Mouse (Mus musculus) G1E (cell line): ENCODE data around the gene Actn4. TPM values are rescaled to one million over a fixed set of nuclear protein-coding genes. Genes with fewer than 3 reads are reported as not detected.

Source experiments
- ATAC-seq: 2 replicates; pipeline ENCODE4 v1.8.0; 2016; ENCODE audit warnings: mild to moderate bottlenecking; ENCODE audit not compliant: insufficient number of reproducible peaks, poor library complexity, low FRiP score, severe bottlenecking; ENCODE audit errors: extremely low read depth
- DNase-seq: peaks from one replicate; pipeline ENCODE4 v3.0.0; 2012; ENCODE audit warnings: low spot score
- H3K27me3 ChIP-seq: 2 replicates; pipeline ENCODE4 v1.6.1; 2012; ENCODE audit warnings: mild to moderate bottlenecking, low read length, inconsistent platforms; ENCODE audit not compliant: insufficient read depth
- H3K36me3 ChIP-seq: replicated peaks from 2 replicates; pipeline ENCODE3; 2012; ENCODE audit warnings: mild to moderate bottlenecking, inconsistent platforms
- H3K4me1 ChIP-seq: 2 replicates; pipeline ENCODE4 v1.6.1; 2012; ENCODE audit warnings: low read depth, low read length, inconsistent platforms, mixed read lengths; ENCODE audit not compliant: insufficient read depth
- H3K4me3 ChIP-seq: 2 replicates; pipeline ENCODE4 v1.5.1; 2012; ENCODE audit warnings: low read depth, mild to moderate bottlenecking, inconsistent platforms, low read length, moderate library complexity, mixed read lengths
- H3K9me3 ChIP-seq: replicated peaks from 2 replicates; pipeline ENCODE4 v1.6.1; 2012; ENCODE audit warnings: inconsistent platforms
- CTCF ChIP-seq: IDR thresholded peaks from 2 replicates; pipeline ENCODE4 v1.5.1; 2012; ENCODE audit warnings: low read depth, low read length, inconsistent platforms, mixed read lengths
- GATA1 ChIP-seq: IDR thresholded peaks from 2 replicates; pipeline ENCODE4 v1.6.1; 2012; ENCODE audit warnings: borderline replicate concordance, low read length, inconsistent platforms, mixed read lengths
- GATA2 ChIP-seq: IDR thresholded peaks from 2 replicates; pipeline ENCODE4 v1.6.1; 2012; ENCODE audit warnings: low read depth, low read length, inconsistent platforms, borderline replicate concordance
- POLR2AphosphoS5 ChIP-seq: IDR thresholded peaks from 2 replicates; pipeline ENCODE4 v1.6.1; 2012; ENCODE audit warnings: low read depth, low read length, inconsistent platforms; ENCODE audit not compliant: insufficient replicate concordance
- TAL1 ChIP-seq: conservative IDR thresholded peaks from 2 replicates; pipeline ENCODE4 v1.6.1; 2012; ENCODE audit warnings: low read depth, low read length, inconsistent platforms, mixed read lengths
- polyA plus RNA-seq: library from polyadenylated mRNA; stranded (reverse); fragments of >175 nt; gene quantifications from 2 replicates; pipeline ENCODE4 v1.2.3, GENCODE M21; 2012
- total RNA-seq, 2 experiments: library from RNA; stranded (forward) in 1 of 2; stranded (reverse) in 1 of 2; fragments of 200-1000 nt in 1 of 2; fragments of >200 nt in 1 of 2; fragmentation: Nextera tagmentation in 1 of 2; gene quantifications; 2 replicates each; pipeline ENCODE4 v1.2.3; 2014 to 2017

Gene Actn4
- total and polyA plus RNA-seq, 3 experiments, result 28.1 to 260 (median 121) TPM

- no peak within 1 kb of the TSS for H3K4me3 ChIP-seq
- H3K27me3 ChIP-seq, result no peaks in the 10 kb centered on the region; the same call in 1 of the 2 replicates
- DNase-seq (no peak), ATAC-seq (no peak)
- TF ChIP-seq GATA1 (no peak), TAL1 (no peak), POLR2AphosphoS5 (no peak), GATA2 (no peak), CTCF (no peak)
- H3K36me3 ChIP-seq, result no peaks in the 10 kb centered on the region
- H3K4me1 ChIP-seq, result peaks cover 47% of the 10 kb centered on the region
- peaks cover 4% of the 10 kb centered on the region for H3K9me3 ChIP-seq
These were observed 98.6 kb downstream of the Actn4 start, which contains the start of gene Lgals7 for GRCm38 (mm10) chr7:28863540-28863939. Lgals7 (plus strand) TSS chr7:28863853.

- Histone ChIP-seq H3K36me3 (no peaks in the 10 kb centered on the region), H3K4me1 (peaks cover 47% of the 10 kb centered on the region), H3K4me3 (no peak overlapping the region), H3K9me3 (peaks cover 4% of the 10 kb centered on the region), H3K27me3 (no peaks in the 10 kb centered on the region; the same call in 1 of the 2 replicates)
- ATAC-seq (no peak), DNase-seq (no peak)
- TF ChIP-seq CTCF (no peak), GATA2 (no peak), GATA1 (no peak)
These were observed 99.2 kb downstream of the Actn4 start for GRCm38 (mm10) chr7:28862817-28863499.

- Histone ChIP-seq H3K36me3 (no peaks in the 10 kb centered on the region), H3K9me3 (peaks cover 4% of the 10 kb centered on the region), H3K4me1 (peaks cover 30% of the 10 kb centered on the region), H3K27me3 (peaks cover 5% of the 10 kb centered on the region; the same call in 1 of the 2 replicates), H3K4me3 (no peak overlapping the region)
- no peak for TF ChIP-seq CTCF
- no peak for TF ChIP-seq POLR2AphosphoS5
- TF ChIP-seq TAL1, result no peak
- no peak for TF ChIP-seq GATA2
- TF ChIP-seq GATA1, result no peak
- ATAC-seq (no peak), DNase-seq (no peak)
These were observed 101.2 kb downstream of the Actn4 start for GRCm38 (mm10) chr7:28860898-28861297.

- TF ChIP-seq GATA2 (no peak), GATA1 (no peak), POLR2AphosphoS5 (no peak), TAL1 (no peak), CTCF (no peak)
- Histone ChIP-seq H3K9me3 (peaks cover 4% of the 10 kb centered on the region), H3K4me1 (peaks cover 21% of the 10 kb centered on the region), H3K4me3 (no peak overlapping the region), H3K36me3 (no peaks in the 10 kb centered on the region), H3K27me3 (peaks cover 5% of the 10 kb centered on the region; the same call in 1 of the 2 replicates)
- no peak for DNase-seq
- no peak for ATAC-seq
These were observed 102.2 kb downstream of the Actn4 start for GRCm38 (mm10) chr7:28859953-28860352.

- ATAC-seq, result no peak
- Histone ChIP-seq H3K4me1 (no peaks in the 10 kb centered on the region), H3K27me3 (peaks cover 21% of the 10 kb centered on the region), H3K4me3 (no peak overlapping the region), H3K36me3 (no peaks in the 10 kb centered on the region), H3K9me3 (no peaks in the 10 kb centered on the region)
- DNase-seq, result no peak
- TF ChIP-seq POLR2AphosphoS5, result no peak
- TF ChIP-seq TAL1, result no peak
- TF ChIP-seq CTCF, result no peak
- TF ChIP-seq GATA2, result no peak
These were observed 111.5 kb downstream of the Actn4 start for GRCm38 (mm10) chr7:28850642-28851041.

GRCm38 (mm10) chr7:28849700-28850236 is 112.4 kb downstream of the Actn4 start:
- TF ChIP-seq GATA2 (no peak), POLR2AphosphoS5 (no peak), GATA1 (no peak), CTCF (no peak), TAL1 (no peak)
- Histone ChIP-seq H3K4me1 (no peaks in the 10 kb centered on the region), H3K36me3 (no peaks in the 10 kb centered on the region), H3K4me3 (no peak overlapping the region), H3K9me3 (no peaks in the 10 kb centered on the region), H3K27me3 (peaks cover 21% of the 10 kb centered on the region)
- DNase-seq, result no peak
- no peak for ATAC-seq

- Histone ChIP-seq H3K9me3 (no peaks in the 10 kb centered on the region), H3K27me3 (peaks cover 19% of the 10 kb centered on the region)
- no peak for ATAC-seq
These were observed 114.9 kb downstream of the Actn4 start for GRCm38 (mm10) chr7:28847273-28847672.

More at GRCm38 (mm10) chr7:28847273-28847672, 114.9 kb downstream of the Actn4 start:
- no peak for DNase-seq
- Histone ChIP-seq H3K4me1 (no peaks in the 10 kb centered on the region; the same call in 1 of the 2 replicates), H3K4me3 (no peak overlapping the region), H3K36me3 (no peaks in the 10 kb centered on the region)
- TF ChIP-seq POLR2AphosphoS5, result no peak

Other genes starting within 250 kb of the Actn4 start
- gene Fbxo17, start 245.5 kb downstream of the Actn4 start, total RNA-seq (2014; fragmentation: Nextera tagmentation), result not detected in 2 replicates
- gene Fbxo17, start 245.5 kb downstream of the Actn4 start, total RNA-seq (2017), result 0.27 TPM in 1 of 2 replicates, not detected in the other
- not detected in 2 replicates for gene Fbxo17, start 245.5 kb downstream of the Actn4 start, polyA plus RNA-seq
- gene Mrps12, start 220.5 kb downstream of the Actn4 start, total RNA-seq (2014; fragmentation: Nextera tagmentation), result 12.3 and 14.2 TPM in 2 replicates
- gene Mrps12, start 220.5 kb downstream of the Actn4 start, total RNA-seq (2017), result 24.8 and 33.9 TPM in 2 replicates
- 217 and 283 TPM in 2 replicates for gene Mrps12, start 220.5 kb downstream of the Actn4 start, polyA plus RNA-seq
- 10.1 and 17.1 TPM in 2 replicates for gene Sars2, start 220.3 kb downstream of the Actn4 start, total RNA-seq (2014; fragmentation: Nextera tagmentation)
- gene Sars2, start 220.3 kb downstream of the Actn4 start, total RNA-seq (2017), result 9.1 and 10.0 TPM in 2 replicates
- 33.4 and 41.5 TPM in 2 replicates for gene Sars2, start 220.3 kb downstream of the Actn4 start, polyA plus RNA-seq
- not detected in 2 replicates for gene Ccer2, start 206.2 kb downstream of the Actn4 start, total RNA-seq (2014; fragmentation: Nextera tagmentation)
- not detected in 2 replicates for gene Ccer2, start 206.2 kb downstream of the Actn4 start, total RNA-seq (2017)
- gene Ccer2, start 206.2 kb downstream of the Actn4 start, polyA plus RNA-seq, result not detected in 2 replicates
- gene Sirt2, start 195.6 kb downstream of the Actn4 start, total RNA-seq (2014; fragmentation: Nextera tagmentation), result 50.1 and 60.0 TPM in 2 replicates
- 34.1 and 36.4 TPM in 2 replicates for gene Sirt2, start 195.6 kb downstream of the Actn4 start, total RNA-seq (2017)
- 103 and 114 TPM in 2 replicates for gene Sirt2, start 195.6 kb downstream of the Actn4 start, polyA plus RNA-seq
- 21.1 and 30.4 TPM in 2 replicates for gene Nfkbib, start 194.8 kb downstream of the Actn4 start, total RNA-seq (2014; fragmentation: Nextera tagmentation)
- 9.5 and 10.7 TPM in 2 replicates for gene Nfkbib, start 194.8 kb downstream of the Actn4 start, total RNA-seq (2017)
- 109 and 136 TPM in 2 replicates for gene Nfkbib, start 194.8 kb downstream of the Actn4 start, polyA plus RNA-seq
- gene Rinl, start 173.4 kb downstream of the Actn4 start, total RNA-seq (2014; fragmentation: Nextera tagmentation), result 1.8 TPM in 1 of 2 replicates, not detected in the other
- 1.2 and 1.4 TPM in 2 replicates for gene Rinl, start 173.4 kb downstream of the Actn4 start, total RNA-seq (2017)
- gene Rinl, start 173.4 kb downstream of the Actn4 start, polyA plus RNA-seq, result 1.4 and 1.8 TPM in 2 replicates
- gene Hnrnpl, start 153.8 kb downstream of the Actn4 start, total RNA-seq (2014; fragmentation: Nextera tagmentation), result 442 and 470 TPM in 2 replicates
- 251 and 279 TPM in 2 replicates for gene Hnrnpl, start 153.8 kb downstream of the Actn4 start, total RNA-seq (2017)
- 430 and 529 TPM in 2 replicates for gene Hnrnpl, start 153.8 kb downstream of the Actn4 start, polyA plus RNA-seq
- 102 and 127 TPM in 2 replicates for gene Ech1, start 137.1 kb downstream of the Actn4 start, total RNA-seq (2014; fragmentation: Nextera tagmentation)
- gene Ech1, start 137.1 kb downstream of the Actn4 start, total RNA-seq (2017), result 78.5 and 94.3 TPM in 2 replicates
- gene Ech1, start 137.1 kb downstream of the Actn4 start, polyA plus RNA-seq, result 12.9 and 33.1 TPM in 2 replicates
- gene Lgals4, start 128.5 kb downstream of the Actn4 start, total RNA-seq (2014; fragmentation: Nextera tagmentation), result 0.87 and 3.0 TPM in 2 replicates
- gene Lgals4, start 128.5 kb downstream of the Actn4 start, total RNA-seq (2017), result 1.9 and 3.4 TPM in 2 replicates
- gene Lgals4, start 128.5 kb downstream of the Actn4 start, polyA plus RNA-seq, result 0.22 and 0.68 TPM in 2 replicates
- gene Lgals7, start 98.5 kb downstream of the Actn4 start, total RNA-seq (2014; fragmentation: Nextera tagmentation), result 3.0 TPM in 1 of 2 replicates, not detected in the other
- gene Lgals7, start 98.5 kb downstream of the Actn4 start, total RNA-seq (2017), result 0.27 and 0.76 TPM in 2 replicates
- 0.49 and 0.68 TPM in 2 replicates for gene Lgals7, start 98.5 kb downstream of the Actn4 start, polyA plus RNA-seq
- not detected in 2 replicates for gene Capn12, start 80.9 kb downstream of the Actn4 start, total RNA-seq (2014; fragmentation: Nextera tagmentation)
- 0.12 and 0.22 TPM in 2 replicates for gene Capn12, start 80.9 kb downstream of the Actn4 start, total RNA-seq (2017)
- 0.02 TPM in 1 of 2 replicates, not detected in the other for gene Capn12, start 80.9 kb downstream of the Actn4 start, polyA plus RNA-seq
- 280 and 322 TPM in 2 replicates for gene Eif3k, start 19.5 kb upstream of the Actn4 start, total RNA-seq (2014; fragmentation: Nextera tagmentation)
- gene Eif3k, start 19.5 kb upstream of the Actn4 start, total RNA-seq (2017), result 377 and 459 TPM in 2 replicates
- gene Eif3k, start 19.5 kb upstream of the Actn4 start, polyA plus RNA-seq, result 91.7 and 199 TPM in 2 replicates
- gene Map4k1, start 19.7 kb upstream of the Actn4 start, total RNA-seq (2014; fragmentation: Nextera tagmentation), result 9.6 and 15.9 TPM in 2 replicates
- 9.1 and 16.1 TPM in 2 replicates for gene Map4k1, start 19.7 kb upstream of the Actn4 start, total RNA-seq (2017)
- gene Map4k1, start 19.7 kb upstream of the Actn4 start, polyA plus RNA-seq, result 58.0 and 67.4 TPM in 2 replicates
- gene Ryr1, start 162.8 kb upstream of the Actn4 start, total RNA-seq (2014; fragmentation: Nextera tagmentation), result 0.30 and 0.73 TPM in 2 replicates
- 0.17 and 0.38 TPM in 2 replicates for gene Ryr1, start 162.8 kb upstream of the Actn4 start, total RNA-seq (2017)
- gene Ryr1, start 162.8 kb upstream of the Actn4 start, polyA plus RNA-seq, result under 0.01 TPM in 2 replicates
- gene Rasgrp4, start 172.5 kb upstream of the Actn4 start, total RNA-seq (2014; fragmentation: Nextera tagmentation), result 4.3 and 5.8 TPM in 2 replicates
- gene Rasgrp4, start 172.5 kb upstream of the Actn4 start, total RNA-seq (2017), result 8.2 and 8.6 TPM in 2 replicates
- gene Rasgrp4, start 172.5 kb upstream of the Actn4 start, polyA plus RNA-seq, result 3.0 and 4.3 TPM in 2 replicates
- 29.6 and 33.9 TPM in 2 replicates for gene Fam98c, start 193.9 kb upstream of the Actn4 start, total RNA-seq (2014; fragmentation: Nextera tagmentation)
- gene Fam98c, start 193.9 kb upstream of the Actn4 start, total RNA-seq (2017), result 21.9 and 26.0 TPM in 2 replicates
- 70.4 and 73.8 TPM in 2 replicates for gene Fam98c, start 193.9 kb upstream of the Actn4 start, polyA plus RNA-seq
- gene Ggn, start 207.9 kb upstream of the Actn4 start, total RNA-seq (2014; fragmentation: Nextera tagmentation), result not detected in 2 replicates
- gene Ggn, start 207.9 kb upstream of the Actn4 start, total RNA-seq (2017), result 0.22 TPM in 1 of 2 replicates, not detected in the other
- gene Ggn, start 207.9 kb upstream of the Actn4 start, polyA plus RNA-seq, result 0.21 and 0.36 TPM in 2 replicates
- 1.3 and 1.5 TPM in 2 replicates for gene Spred3, start 208.1 kb upstream of the Actn4 start, total RNA-seq (2014; fragmentation: Nextera tagmentation)
- gene Spred3, start 208.1 kb upstream of the Actn4 start, total RNA-seq (2017), result 0.41 and 0.44 TPM in 2 replicates
- gene Spred3, start 208.1 kb upstream of the Actn4 start, polyA plus RNA-seq, result 0.21 and 0.23 TPM in 2 replicates
- gene Psmd8, start 218.4 kb upstream of the Actn4 start, total RNA-seq (2014; fragmentation: Nextera tagmentation), result 157 TPM in 2 replicates
- 187 and 209 TPM in 2 replicates for gene Psmd8, start 218.4 kb upstream of the Actn4 start, total RNA-seq (2017)
- 103 and 111 TPM in 2 replicates for gene Psmd8, start 218.4 kb upstream of the Actn4 start, polyA plus RNA-seq